Mouse (Mus musculus): Measurements from ENCODE around the gene Atg10.

GRCm38 (mm10) chr13:91118156-91118555 is 105.6 kb downstream of the Atg10 start:
- TF ChIP-seq CTCF (IDR thresholded peaks at IDR 0.05; ENCODE audit: low read depth) (no peak), EP300 (IDR thresholded peaks at IDR 0.05; ENCODE audit: low read depth) (no peak)
